Mouse (Mus musculus): ENCODE measurements at regions not wholly inside any gene's neighbourhood (a gene's known extent, or its start where the extent isn't known, plus 50 kb on each side); places are given as distances from the start of the nearest gene placed in this dataset.

GRCm38 (mm10) chr6:55627228-55627627 lies 53.8 kb downstream of the Neurod6 start:
- no peak for DNase-seq (ENCODE audit: extremely low spot score in 1 of 2, low spot score in 1 of 2)

GRCm38 (mm10) chr6:55620366-55620765 lies 60.7 kb downstream of the Neurod6 start:
- no peak for DNase-seq (ENCODE audit: extremely low spot score in 1 of 2, low spot score in 1 of 2)

GRCm38 (mm10) chr6:55617922-55618481 lies 63.1 kb downstream of the Neurod6 start:
- DNase-seq (ENCODE audit: extremely low spot score in 1 of 2, low spot score in 1 of 2) = peak; percentile 34 to 52

DNA sequence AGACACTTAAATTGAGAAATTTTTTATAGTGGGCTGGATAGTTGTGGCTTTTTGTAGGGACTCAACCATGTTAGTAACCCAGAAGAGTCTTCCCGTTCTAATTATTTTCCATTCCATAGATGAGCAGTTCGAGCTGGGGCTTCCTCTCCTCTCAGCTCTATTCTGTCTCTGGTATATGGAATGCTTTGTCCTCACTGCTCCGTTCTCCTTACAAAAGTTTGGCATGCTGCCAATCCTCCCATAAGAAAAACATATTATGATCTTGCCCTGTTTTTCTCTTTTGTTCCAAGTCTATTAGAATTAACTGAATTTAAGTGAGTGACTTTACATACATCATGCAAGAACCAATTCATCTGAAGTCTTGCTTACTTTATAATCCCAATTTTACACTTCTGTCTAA lies 70.7 kb downstream of the Neurod6 start:
- DNase-seq (ENCODE audit: extremely low spot score in 1 of 2, low spot score in 1 of 2) = no peak

DNA sequence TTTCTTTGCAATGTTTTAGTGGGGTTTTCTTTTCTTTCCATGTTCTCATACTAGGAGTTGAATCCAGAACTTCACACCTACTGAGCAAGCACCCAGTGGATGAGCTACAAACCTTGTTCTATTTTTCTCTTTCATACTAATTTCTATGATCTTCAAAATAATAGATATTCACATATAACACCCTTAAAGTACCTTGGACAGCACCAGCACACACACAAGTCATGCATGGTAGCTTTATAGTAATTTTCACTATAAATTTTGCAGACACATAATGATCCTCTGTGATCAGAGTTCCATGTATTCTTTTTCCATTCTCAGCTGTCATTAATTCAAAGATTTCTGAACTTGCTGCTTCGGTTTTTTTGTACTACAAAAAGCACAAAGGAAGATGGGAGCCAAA lies 71.1 kb downstream of the Neurod6 start:
- DNase-seq (ENCODE audit: extremely low spot score in 1 of 2, low spot score in 1 of 2) = no peak

DNA sequence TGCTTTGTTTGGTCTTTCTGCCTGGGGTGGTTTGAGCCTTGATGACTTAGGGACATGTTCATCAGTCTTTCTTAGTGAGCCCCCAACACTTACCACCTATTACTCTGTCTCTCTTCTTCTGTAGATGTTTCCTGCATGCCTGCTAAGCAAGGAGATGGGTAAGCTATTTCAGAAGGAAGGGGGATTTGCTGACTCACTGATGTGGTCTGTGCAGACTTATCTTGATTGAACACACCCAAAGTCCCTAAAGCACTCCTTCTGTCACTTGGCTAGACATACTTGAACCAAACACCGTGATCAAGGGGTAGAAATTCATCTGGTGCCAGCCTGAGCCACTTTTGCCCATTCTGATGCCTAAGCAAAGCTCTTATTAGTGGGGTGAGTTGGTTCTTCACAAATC lies 72.0 kb downstream of the Neurod6 start:
- DNase-seq (ENCODE audit: extremely low spot score in 1 of 2, low spot score in 1 of 2) = no peak

- no peak for DNase-seq (ENCODE audit: extremely low spot score in 1 of 2, low spot score in 1 of 2)
These were observed 84.0 kb downstream of the Neurod6 start for GRCm38 (mm10) chr6:55597088-55597487.

DNA sequence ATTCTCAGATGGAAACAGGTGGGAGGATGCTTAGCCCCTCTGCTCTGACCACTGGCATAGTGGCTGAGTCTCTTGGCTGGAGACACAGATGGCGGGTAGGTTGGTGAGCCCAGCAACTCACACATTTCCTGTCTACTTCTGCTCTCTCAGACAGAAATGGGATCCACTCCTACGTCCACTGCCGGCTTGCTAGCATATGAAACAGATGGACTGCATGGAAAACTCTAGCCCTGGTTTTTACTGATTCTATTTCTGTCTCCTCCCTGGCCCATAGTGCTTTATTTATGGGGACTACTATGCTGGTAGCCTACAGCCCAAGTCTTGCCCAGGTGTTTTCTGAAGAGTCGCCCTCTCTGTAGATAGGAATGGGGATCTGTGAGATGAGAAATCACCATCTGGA lies 88.9 kb downstream of the Neurod6 start:
- no peak for DNase-seq (ENCODE audit: extremely low spot score in 1 of 2, low spot score in 1 of 2)

GRCm38 (mm10) chr6:55581106-55581505 lies 100.0 kb downstream of the Neurod6 start:
- DNase-seq (ENCODE audit: extremely low spot score in 1 of 2, low spot score in 1 of 2) = no peak

GRCm38 (mm10) chr6:55580036-55580435 lies 101.0 kb downstream of the Neurod6 start:
- DNase-seq (ENCODE audit: extremely low spot score in 1 of 2, low spot score in 1 of 2) = no peak

- DNase-seq (ENCODE audit: extremely low spot score in 1 of 2, low spot score in 1 of 2) = no peak
These were observed 101.5 kb downstream of the Neurod6 start for GRCm38 (mm10) chr6:55579611-55580010.

DNA sequence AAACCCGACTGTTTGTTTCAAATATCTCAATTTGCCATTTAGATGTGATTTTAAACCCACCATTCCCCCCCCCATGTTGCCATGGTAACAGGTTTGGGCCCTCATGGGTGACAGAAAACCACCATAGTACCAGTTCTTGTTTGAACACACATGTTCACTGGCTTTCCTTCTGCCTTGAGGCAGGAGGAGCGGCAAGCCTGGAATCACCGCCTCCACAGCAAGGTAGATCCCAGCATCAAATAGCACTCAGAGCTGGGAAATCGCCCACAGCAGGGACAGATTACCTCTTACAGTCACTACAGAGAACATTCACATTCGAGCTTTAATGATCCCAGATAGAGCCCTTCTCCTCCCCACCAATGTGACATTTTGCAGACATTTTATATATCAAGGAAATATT lies 102.0 kb downstream of the Neurod6 start:
- DNase-seq (ENCODE audit: extremely low spot score in 1 of 2, low spot score in 1 of 2) = no peak

DNA sequence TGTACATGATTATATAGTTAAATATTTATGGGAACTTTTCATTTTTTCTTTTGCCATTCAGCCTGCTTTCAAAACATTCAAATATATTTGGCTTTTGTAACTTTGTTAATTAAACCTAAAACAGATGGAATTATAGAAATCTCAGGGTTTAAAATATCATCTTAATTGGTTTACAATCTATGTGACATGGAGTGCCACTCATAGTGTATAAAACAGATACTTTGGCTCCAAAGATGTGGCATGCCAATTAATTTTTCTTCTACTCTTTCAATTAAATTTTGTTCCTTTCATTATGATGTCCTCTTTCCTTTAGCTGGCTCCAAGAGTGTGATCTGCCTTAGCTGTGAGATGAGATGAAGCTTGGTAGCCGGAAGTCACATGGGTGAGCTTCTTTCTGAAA lies 103.0 kb downstream of the Neurod6 start:
- DNase-seq (ENCODE audit: extremely low spot score in 1 of 2, low spot score in 1 of 2) = no peak

DNA sequence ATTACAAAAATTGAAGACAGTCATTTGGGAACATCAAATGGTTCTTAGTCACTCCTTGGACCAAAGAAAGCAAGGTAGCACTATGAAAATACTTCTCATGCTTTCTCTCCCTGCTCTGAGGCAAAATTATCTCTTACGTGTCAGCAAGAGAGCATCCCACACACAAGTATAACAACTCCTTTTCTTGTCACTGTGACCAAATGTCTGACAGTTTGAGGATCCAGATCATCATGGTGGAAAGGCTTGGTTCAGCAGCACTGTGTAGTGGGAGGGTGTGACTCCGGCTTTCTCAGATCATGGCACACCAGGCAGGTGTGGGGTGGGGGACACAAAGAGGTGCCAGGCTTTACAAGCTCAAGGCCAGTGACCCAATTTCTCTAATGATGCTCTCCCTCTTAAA lies 113.5 kb downstream of the Neurod6 start:
- no peak for DNase-seq (ENCODE audit: extremely low spot score in 1 of 2, low spot score in 1 of 2)

- no peak for DNase-seq (ENCODE audit: extremely low spot score in 1 of 2, low spot score in 1 of 2)
These were observed 113.8 kb downstream of the Adcyap1r1 start for GRCm38 (mm10) chr6:55565260-55566209.

- DNase-seq (ENCODE audit: extremely low spot score in 1 of 2, low spot score in 1 of 2) = no peak
These were observed 108.8 kb downstream of the Adcyap1r1 start for GRCm38 (mm10) chr6:55560606-55561005.

GRCm38 (mm10) chr6:55559797-55560196 lies 108.0 kb downstream of the Adcyap1r1 start:
- no peak for DNase-seq (ENCODE audit: extremely low spot score in 1 of 2, low spot score in 1 of 2)
